Mouse (Mus musculus) left cerebral cortex, postnatal 36 days (tissue): ENCODE results near the gene Tmem201. TPM values are rescaled to one million over a fixed set of nuclear protein-coding genes. Genes with fewer than 3 reads are reported as not detected.
"Not testable (repeated sequence)": the region's sequence is repeated elsewhere in the genome, so short reads cannot be mapped to it uniquely, and the experiment has no call there.

ENCODE experiments used
- DNase-seq, 2 experiments: peaks; one replicate each; pipeline ENCODE4 v3.0.0; 2021 to 2022; ENCODE audit warnings: low spot score in 2 of 2, mixed read lengths in 1 of 2
- intact Hi-C: fragments of 180-260 bp; cut with DNase I; formaldehyde crosslinking; loops from one replicate; pipeline ENCODE4 v1.15.1; 2025
- total RNA-seq, 2 experiments: library from RNA; stranded (reverse); gene quantifications; 2 replicates each; pipeline ENCODE4 v1.2.3; 2021

The Tmem201 gene
- total RNA-seq: 10 to 100 TPM; 63.8 to 66.4 TPM

DNA sequence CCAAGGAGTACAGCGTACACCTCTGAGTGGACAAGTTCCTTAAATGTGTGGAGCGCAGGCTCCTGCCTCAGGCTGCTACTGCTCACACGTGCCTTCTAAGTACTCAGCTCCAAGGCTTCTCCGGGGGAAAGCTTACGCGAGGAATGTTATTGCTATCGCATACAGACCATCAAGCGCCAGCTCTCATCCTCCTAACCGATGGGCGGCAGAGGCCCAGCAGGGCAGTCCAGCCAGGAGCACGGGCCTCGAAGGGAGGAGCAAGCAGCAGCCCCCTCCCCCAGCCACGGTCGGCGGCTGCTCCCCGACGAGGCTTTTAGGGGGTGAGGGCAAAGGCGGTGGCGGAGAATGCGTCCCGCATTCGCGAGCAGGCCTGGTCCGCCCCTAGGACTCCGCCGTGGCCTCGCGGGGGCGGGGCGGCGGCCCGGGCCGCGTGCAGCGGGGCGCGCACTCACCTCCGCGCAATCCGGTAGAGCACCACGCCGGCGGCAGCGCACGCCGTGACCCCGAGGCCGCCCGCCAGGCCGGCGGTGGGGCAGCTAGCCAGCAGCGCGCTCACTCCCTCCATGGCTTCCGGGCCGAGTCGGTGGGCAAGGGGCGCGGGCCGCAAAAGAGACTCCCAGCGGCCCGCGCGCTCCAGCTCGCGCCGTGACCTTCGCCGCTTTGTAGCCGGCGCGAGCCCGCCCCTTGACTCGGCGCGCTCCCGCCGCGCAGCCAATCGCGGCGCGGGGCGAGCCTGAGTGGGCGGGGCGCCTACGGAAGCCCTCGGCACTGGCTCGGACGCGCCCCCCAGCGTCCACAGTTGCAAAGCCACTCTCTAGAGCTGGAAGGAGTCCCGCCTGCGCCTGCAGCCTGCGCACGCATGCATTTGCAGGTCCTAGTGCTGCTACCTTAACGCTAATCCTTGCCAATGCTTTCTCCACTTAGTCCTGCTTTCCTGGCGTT, at the start of gene Tmem201:
Gene Tmem201, minus strand, starts transcription at position 662 of the 942 bp plus-strand sequence.
- DNase-seq: peak; percentile 92 to 96
- intact Hi-C loops: no loop called here

DNA sequence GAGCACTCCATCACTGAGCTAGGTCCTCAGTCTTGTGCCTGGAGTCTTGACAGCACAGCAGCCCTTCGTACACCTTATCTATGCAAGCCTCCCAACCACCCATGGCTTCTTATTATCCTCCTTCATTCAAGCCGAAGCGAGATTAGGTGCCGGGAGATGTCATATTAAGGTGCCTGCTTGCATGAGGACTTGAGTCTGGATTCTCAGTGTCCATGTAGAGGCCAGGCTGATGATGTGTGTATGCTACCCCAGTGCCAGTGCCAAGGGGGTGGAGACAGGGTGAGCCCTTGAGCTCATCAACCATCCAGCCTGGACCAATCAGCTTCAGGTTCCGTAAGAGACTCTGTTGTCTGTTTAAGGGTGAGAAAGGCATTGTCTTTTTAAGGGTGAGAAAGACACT, 47.1 kb upstream of the Tmem201 start:
- intact Hi-C loops: no loop called here
- DNase-seq: no peak

DNA sequence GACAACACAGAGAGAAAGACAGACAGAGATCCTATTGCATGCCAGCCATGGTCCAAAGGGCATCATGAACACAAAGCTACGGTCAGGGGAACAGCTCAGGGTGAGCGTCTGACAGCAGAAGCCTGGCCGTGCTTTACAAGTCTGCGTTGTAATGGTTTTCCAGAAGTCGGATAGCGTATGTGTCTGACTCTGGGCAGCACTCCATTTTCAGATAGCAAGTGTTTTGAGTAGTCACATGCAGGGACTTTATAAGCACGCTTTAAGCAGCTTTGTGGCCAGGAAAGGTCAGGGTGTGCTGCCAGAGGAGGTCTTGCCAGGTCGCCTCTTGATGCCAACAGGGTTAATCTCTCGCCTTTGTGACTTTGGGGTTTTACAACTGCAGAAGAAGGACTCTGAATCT, 46.5 kb upstream of the Tmem201 start:
- intact Hi-C loops: no loop called here
- DNase-seq: no peak

DNA sequence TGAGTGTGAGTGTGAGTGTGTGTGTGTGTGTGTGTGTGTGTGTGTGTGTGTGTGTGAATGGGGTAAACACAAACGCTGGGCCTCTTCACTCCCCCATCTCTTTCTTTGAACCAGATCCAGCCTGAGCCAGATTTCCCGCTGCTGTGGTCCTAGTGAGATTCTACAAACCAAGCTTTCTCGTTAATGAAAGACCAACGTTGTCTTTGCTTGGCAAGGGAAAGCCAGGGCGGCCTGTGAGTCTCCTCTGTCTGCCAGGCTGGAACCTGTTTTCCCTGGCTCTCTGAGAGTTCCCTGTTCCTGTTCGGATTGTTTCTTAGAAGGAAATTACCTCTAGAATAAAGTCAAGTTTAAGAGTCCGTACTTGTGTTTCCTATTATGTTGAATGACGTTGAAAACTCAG, 45.1 kb upstream of the Tmem201 start:
- intact Hi-C loops: no loop called here
- DNase-seq: no peak

DNA sequence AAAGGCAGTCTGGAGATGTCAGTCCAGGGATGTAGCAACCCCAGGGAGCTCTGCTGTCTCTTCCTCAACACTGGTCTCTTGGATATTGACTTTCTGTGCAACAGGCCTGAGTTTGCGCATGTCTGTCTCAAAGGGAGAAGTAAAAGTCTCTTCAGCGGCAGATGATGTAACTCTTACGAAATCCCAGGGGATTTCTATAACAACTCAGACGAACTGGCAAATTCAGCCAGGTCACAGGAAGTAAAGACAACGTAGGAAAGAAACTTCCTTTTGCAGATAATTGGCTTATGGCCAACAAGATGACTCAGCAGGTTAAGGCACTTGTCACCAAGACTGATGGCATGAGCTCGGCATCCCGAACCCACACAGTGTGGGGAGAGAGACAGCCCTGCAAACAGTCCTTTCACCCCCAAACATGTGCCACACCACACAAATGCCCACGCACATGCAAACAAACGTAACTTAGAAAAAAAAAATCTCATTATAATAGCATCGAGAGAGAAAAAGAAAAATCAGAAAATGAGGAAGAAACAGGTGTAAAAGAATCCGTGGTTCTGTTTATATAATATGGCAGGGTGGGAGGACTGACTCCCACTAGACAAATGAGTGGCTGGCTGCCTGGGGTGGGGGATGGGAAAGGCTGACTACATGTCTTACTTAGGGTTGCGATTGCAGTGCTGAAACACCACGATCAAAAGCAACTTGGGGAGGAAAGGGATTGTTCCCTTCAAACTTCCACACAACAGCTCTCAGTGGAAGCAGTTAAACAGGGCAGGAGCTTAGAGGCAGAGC, 42.9 kb upstream of the Tmem201 start:
- intact Hi-C loops: no loop called here
- DNase-seq: no peak

DNA sequence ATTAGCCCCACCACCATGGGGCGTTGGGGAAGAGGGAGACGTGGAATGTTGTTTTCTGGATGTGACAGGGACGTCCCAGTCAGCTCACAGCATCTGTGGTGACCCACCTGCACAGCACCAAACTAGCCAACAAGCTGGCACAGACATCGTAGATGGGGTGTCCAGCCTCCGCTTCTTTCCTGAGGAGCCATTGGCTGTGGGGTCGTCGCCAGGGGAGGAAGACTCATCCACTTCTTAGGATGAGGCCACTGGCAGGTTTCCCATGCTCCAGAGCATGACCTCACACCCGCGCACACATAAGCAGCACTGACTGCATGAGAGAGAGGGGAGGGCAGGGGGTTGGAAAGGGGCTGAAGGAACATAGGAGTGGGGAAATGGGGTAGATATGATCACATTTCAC, 42.1 kb upstream of the Tmem201 start:
- intact Hi-C loops: no loop called here
- DNase-seq: no peak

DNA sequence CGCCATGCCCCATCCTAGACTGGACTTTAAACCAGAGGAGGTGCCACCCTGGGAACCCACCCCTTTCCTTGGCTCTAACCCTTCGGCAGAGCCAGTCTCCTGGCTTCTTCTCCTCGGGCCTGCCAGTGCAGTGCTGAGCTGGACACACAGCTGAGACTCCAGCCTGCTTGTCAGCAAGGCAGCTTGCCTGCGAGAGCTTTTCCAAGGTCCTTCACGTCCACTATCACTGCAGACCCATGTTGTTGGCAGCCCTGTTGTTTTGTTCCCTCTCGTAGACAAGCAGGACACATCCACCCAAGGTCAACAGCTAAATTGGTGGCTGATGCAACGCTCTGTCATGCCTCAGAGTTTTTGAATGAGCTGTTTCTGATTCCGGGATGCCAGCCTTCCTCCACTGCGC, 39.3 kb upstream of the Tmem201 start:
- no peak for DNase-seq
- intact Hi-C loops: no loop called here

DNA sequence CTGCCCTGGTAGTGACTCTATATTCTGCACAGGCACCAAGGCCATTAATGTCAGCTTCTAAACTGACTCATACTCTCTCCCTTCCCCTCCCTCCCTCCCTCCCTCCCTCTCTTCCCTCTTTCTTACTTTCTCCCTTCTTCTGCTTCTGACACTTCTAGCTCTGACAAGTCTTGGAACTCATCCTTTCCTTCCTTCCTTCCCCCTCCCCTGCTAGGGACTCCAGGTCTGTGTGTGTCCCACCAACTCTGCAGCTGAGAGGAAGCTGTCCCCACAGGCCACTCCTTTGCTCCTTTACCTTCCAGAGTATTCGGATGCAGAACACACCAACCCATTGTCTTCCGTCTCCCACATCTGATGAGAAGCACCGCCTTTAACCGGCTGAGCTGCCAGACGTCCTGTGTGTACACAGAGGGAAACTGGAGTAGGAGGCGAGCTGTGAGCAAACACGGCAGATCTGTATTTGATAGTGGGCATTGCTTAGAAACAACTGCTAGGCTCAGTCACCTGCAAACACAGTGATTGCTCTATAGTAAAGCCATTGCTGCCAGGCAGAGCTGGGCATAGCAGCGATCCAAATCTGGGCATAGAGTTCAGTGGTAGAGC, 38.0 kb upstream of the Tmem201 start:
- intact Hi-C loops: loop anchor here (2.0 kb wide), 1 partner anchor 23 kb away; no protein-coding TSS in a partner anchor
- DNase-seq: no peak

DNA sequence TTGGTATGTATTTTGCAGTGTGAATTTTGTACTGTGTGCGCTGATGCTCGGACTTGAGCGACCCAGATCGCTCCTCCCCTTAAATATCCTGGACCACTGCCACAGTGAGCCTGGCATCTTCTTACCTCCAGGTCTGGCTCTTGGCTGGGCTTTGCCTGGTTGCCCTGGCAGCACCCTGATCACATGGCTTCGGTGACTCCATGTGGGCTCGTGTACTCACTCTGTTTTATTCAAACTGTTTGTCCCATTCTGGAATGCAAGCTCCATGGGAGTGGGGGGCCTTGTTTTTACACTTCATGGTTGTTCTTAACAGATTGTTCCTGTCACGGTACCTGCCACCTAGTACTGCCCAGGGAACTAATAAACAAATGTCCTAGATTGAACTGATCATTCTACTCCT, 37.5 kb upstream of the Tmem201 start:
- intact Hi-C loops: loop anchor here (2.0 kb wide), 1 partner anchor 23 kb away; no protein-coding TSS in a partner anchor
- DNase-seq: no peak

DNA sequence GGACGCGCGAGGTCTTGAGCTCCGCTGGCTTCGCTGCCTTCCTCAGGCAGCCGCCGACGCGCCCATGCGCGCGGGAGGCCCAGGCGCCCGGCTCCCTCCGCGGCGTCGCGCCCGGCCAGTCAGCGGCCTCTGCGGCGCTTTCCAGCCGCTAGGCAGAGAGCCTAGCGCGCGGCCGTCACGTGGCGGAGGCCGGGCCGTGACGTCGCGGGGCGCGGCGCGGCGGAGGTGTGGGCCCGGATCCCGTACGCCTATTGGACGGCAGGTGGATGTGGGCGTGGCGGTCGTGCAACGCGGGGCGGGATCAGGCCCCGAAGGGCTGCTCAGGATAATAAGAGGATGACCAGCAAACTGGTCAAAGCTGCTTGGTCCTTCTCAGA, 36.2 kb upstream of the Tmem201 start, which contains the start of gene Slc25a33:
Gene Slc25a33, minus strand, starts transcription at position 184 of the 377 bp plus-strand sequence.
- intact Hi-C loops: loop anchor here (2.0 kb wide), 1 partner anchor 21 kb away; no protein-coding TSS in a partner anchor
- peak; percentile 96 to 99 for DNase-seq

DNA sequence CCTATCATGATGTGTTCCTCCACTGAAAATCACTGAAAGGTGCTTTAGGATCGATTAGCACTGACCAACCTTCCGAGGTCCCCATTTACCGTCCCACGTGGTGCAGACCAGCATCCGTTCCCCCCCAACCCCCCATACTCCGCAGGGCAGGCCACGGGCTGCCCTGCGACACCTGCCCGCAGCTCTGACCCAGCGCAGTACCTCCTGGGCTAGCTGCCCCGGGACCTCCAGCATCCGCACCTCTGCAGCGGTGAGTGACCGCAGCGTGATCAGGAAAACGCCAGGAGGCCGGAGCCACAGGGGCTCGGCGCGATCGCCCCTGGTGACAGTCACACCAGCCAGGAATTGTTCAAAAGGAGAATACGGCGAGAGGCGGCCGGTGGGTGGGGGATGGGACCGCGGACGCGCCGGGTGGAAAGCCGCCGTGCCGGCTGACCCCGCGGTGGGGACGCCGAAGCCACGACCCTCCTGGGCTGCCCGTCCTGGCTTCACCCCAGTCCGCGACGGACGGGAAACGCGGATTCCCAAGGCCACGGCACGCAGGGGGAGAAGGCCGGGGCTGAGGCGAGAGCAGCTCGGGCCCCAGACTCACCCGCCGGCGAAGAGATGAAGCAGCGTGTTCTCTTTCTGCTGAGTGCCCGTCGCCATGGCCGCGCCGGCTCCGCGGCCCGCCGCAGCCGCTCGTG, 35.7 kb upstream of the Tmem201 start:
- no peak for DNase-seq
- intact Hi-C loops: loop anchor here (2.0 kb wide), 1 partner anchor 21 kb away; no protein-coding TSS in a partner anchor

DNA sequence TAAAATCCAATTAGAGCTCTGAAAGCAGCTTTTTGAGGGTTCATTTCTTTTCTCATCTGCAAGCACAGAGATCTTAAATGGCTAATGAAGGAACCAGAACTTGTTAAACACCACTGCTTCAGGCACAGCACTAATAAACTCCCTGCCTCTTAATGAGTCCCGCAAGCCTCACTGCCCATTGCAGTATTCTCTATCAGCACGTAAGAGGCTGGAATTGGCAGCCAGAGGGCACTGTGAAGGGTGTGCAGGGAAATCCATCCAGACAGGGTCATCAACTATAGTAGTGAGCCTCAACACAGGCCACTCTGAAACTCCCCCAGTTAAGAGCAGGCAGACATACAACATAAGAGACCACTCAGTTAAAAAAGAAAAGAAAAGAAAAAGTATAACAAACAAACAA, 34.5 kb upstream of the Tmem201 start:
- intact Hi-C loops: no loop called here
- DNase-seq: no peak

DNA sequence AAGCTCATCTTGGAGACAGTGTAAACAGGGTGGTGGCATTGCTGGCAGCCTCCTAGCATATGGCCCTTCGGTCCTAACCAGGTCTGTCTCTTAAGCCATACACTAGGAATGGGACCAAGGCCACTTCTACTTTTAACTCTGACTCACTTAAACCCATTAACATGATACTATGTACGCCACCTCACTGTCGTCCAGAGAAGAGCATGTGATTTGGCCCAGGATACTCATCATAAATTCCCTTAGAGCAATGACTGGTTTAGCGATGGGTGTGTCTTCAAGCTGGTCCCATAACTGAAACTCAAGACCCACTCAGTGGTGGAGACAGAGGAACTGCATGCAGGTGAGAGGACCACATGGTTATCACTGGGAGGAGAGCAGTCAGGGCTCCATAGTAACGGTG, 27.4 kb upstream of the Tmem201 start:
- intact Hi-C loops: no loop called here
- no peak for DNase-seq

DNA sequence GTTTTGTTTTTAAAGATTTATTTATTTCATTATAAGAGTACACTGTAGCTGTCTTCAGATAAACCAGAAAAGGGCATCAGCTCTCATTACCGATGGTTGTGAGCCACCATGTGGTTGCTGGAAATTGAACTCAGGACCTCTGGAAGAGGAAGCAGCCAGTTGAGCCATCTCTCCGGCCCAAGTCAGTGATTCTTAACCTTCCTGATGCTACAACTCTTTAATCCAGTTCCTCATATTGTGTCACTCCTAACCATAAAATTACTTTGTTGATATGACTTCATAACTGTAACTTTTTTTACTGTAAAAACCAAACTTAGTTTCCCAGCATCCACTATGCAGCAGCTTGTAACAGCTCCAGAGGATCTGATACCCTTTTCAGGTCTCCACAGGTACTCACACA, 25.5 kb upstream of the Tmem201 start:
- DNase-seq: no peak
- intact Hi-C loops: no loop called here

DNA sequence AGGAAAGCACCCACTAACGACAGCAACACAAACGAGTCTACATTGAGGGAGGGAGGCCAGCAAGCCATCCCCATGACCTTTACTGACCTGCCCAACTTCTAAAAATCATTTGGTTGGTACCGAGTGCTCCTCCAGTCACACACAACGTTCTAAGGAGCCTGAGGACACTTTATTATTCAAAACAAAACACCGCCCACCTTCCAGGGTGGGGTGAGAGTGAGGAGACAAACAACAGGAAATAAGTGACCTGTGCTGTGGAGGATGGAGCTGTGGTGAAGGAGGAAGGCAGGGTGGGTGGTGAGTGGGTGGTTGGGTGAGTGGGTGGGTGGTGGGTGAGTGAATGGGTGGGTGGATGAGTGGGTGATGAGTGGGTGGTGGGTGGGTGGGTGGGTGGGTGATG, 21.7 kb upstream of the Tmem201 start:
- DNase-seq: no peak
- intact Hi-C loops: no loop called here

DNA sequence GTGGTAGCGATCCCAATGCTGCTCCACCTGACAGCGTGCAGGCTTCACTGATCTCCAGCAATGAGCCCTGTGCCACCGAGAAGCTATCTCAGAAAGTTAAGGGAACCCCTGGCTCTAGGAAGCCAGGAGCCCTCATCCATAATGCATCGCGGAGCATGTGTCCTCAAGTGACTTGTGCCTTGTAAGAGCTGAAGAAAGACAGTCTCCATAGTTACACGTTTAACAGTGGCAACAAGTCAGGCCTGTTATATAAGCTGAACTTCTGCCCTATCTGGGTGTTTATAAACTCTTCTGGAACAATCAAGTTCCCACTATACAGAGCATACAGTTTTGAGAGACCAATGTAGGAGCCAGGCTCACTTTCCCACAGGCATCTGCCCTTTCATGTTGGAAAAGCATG, 20.6 kb upstream of the Tmem201 start:
- no peak for DNase-seq
- intact Hi-C loops: no loop called here

DNA sequence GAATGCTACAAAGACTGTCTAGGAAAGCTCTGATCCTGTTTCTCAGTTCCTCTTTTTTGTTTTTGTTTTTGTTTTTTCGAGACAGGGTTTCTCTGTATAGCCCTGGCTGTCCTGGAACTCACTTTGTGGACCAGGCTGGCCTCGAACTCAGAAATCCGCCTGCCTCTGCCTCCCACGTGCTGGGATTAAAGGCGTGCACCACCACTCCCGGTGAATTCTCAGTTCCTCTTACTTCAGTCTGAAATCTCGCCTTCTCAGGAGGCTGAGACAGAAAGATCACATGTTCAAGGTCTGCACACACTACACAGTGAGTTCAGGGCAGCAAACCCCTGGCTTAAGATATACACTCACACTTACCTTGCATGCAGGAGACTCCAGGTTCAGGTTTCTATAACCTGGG, 18.7 kb upstream of the Tmem201 start:
- DNase-seq, intact Hi-C loops: not testable (repeated sequence)

DNA sequence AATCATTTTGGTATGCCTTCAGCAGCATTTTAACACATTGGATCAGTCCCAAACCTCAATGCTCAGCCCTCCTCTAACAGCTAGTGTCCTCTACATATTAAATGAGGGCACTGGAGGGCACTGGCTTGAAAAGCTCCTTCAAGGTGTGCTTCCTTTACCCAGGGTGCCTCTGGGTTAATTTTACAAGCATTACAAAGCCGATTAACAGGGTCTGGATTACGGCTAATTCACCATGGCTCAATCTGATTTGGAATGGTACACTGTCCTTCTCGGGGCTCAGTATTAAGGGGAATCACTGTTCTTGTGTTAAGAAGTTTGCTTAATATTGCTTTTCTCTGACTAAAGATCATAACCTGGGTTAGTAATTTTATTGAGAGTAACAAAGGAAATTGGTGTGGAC, 15.0 kb upstream of the Tmem201 start:
- no peak for DNase-seq
- intact Hi-C loops: loop anchor here (2.0 to 5.0 kb wide), 3 partner anchors 22 to 204 kb away; partner anchors contain the start of genes Slc25a33 and Spsb1

DNA sequence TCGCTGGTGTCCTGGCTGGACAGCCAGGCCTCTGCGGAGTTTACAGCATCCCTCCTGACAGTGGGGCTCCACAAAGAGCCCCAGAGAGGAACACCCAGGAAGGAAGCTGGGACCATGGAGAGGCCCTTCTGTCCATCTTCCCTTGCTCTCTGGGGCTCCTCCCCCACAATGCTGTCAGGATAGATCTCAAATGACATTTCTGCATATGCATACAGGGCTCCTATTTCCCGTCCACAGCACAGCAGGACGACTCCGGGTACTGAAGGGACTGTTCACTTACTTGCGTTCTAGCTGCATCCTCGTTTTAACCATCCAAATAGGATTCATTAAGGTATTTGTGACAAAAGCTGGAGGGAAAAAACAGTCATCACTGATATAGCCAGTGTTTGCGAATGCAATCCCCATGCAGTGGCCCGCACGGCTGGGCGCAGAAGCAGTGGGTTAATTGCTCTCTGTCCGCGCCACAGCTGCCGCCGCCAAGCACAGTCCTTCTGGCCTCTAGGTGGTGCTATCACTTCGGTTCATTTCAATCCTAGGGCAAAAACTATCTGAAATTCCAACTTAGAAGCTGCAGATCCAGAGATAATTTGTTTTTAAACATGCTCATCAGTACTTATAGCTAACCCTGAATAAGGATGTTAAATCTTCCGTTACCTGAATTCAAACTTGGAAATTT, 14.4 kb upstream of the Tmem201 start:
- intact Hi-C loops: loop anchor here (2.0 to 5.0 kb wide), 3 partner anchors 23 to 205 kb away; partner anchors contain the start of genes Slc25a33 and Spsb1
- DNase-seq: peak in 1 of 2 experiments; percentile 50
